In genomic region chr4:110021956-110022625, GRCm38 (mm10) we compare ENCODE assay signal across 8 mouse cellular contexts. TPM values are rescaled to one million over a fixed set of nuclear protein-coding genes. Genes with fewer than 3 reads are reported as not detected.
DNase-seq lines count a peak whose midpoint lies in the region; ATAC-seq and TF ChIP-seq lines count a peak whose summit lies in the region.

No protein-coding gene starts in this region.

- no peaks in the 10 kb centered on the region for H3K36me3 ChIP-seq in E14TG2a.4 (ENCODE audit: insufficient read depth, low read length)
- no peaks in the 10 kb centered on the region for H3K36me3 ChIP-seq in forebrain, embryonic 15.5 days
- H3K36me3 ChIP-seq in lung, embryonic 14.5 days (ENCODE audit: insufficient read depth), result no peaks in the 10 kb centered on the region

- 0 out of 2 replicates have a peak overlapping the region, but pooled peaks have one; percentile 19 for H3K9ac ChIP-seq in forebrain, embryonic 15.5 days (replicated peaks)
- no peak overlapping the region for H3K9ac ChIP-seq in lung, embryonic 14.5 days

- peak; percentile 40 for DNase-seq in c-Kit-positive CD71-positive TER-119-positive erythroid progenitor cells, embryonic 14.5 days (ENCODE audit: low spot score)
- DNase-seq in layer of hippocampus, adult 2 months (ENCODE audit: low spot score in 2 of 2), result peak; percentile 70 to 91
- peak; percentile 87 for DNase-seq in lung, embryonic 14.5 days
- peak; percentile 12 for DNase-seq in ovary, adult 18-20 months (ENCODE audit: low spot score)
- DNase-seq in thymus, postnatal 0 days (ENCODE audit: low spot score), result peak; percentile 66

- no peak overlapping the region for H3K27ac ChIP-seq in forebrain, embryonic 15.5 days (replicated peaks)
- H3K27ac ChIP-seq in layer of hippocampus, adult 2 months, result no peak overlapping the region
- H3K27ac ChIP-seq in lung, embryonic 14.5 days (ENCODE audit: low read depth), result no peak overlapping the region

- peak; percentile 81 for TF ChIP-seq CTCF in E14TG2a.4 (conservative IDR thresholded peaks at IDR 0.05; ENCODE audit: low read length)
- peak; percentile 98 for TF ChIP-seq CTCF in layer of hippocampus, adult 2 months (conservative IDR thresholded peaks at IDR 0.05)
- TF ChIP-seq CTCF in lung, embryonic 14.5 days (IDR thresholded peaks at IDR 0.05; ENCODE audit: low read depth), result peak; percentile 97

- H3K4me1 ChIP-seq in E14TG2a.4 (replicated peaks; ENCODE audit: low read depth, low read length), result peaks cover 21% of the 10 kb centered on the region
- H3K4me1 ChIP-seq in forebrain, embryonic 15.5 days, result peaks cover 11% of the 10 kb centered on the region
- no peaks in the 10 kb centered on the region for H3K4me1 ChIP-seq in lung, embryonic 14.5 days (ENCODE audit: insufficient read depth)

- H3K9me3 ChIP-seq in E14TG2a.4 (ENCODE audit: low read length), result no peaks in the 10 kb centered on the region
- H3K9me3 ChIP-seq in forebrain, embryonic 15.5 days, result no peaks in the 10 kb centered on the region
- H3K9me3 ChIP-seq in lung, embryonic 14.5 days (ENCODE audit: low read depth, low read length), result no peaks in the 10 kb centered on the region

- H3K4me2 ChIP-seq in forebrain, embryonic 15.5 days (replicated peaks), result peak overlapping the region; percentile 30
- H3K4me2 ChIP-seq in lung, embryonic 14.5 days, result peak overlapping the region; percentile 25; the same call in 1 of the 2 replicates

- 15% methylated on average over 25 of the region's 25 CpGs for WGBS in forebrain, embryonic 15.5 days
- WGBS in lung, embryonic 14.5 days, result 14% methylated on average over 25 of the region's 25 CpGs

- peaks cover 29% of the 10 kb centered on the region for H3K27me3 ChIP-seq in E14TG2a.4 (ENCODE audit: insufficient read depth, low read length)
- peaks cover 20% of the 10 kb centered on the region for H3K27me3 ChIP-seq in forebrain, embryonic 15.5 days
- peaks cover 5% of the 10 kb centered on the region; the same call in 1 of the 2 replicates for H3K27me3 ChIP-seq in lung, embryonic 14.5 days (ENCODE audit: insufficient read depth, low read length)

- H3K4me3 ChIP-seq in E14TG2a.4 (replicated peaks; ENCODE audit: low read length), result peak overlapping the region; percentile 46
- H3K4me3 ChIP-seq in forebrain, embryonic 15.5 days, result peak overlapping the region; percentile 15; the same call in 1 of the 2 replicates
- H3K4me3 ChIP-seq in layer of hippocampus, adult 2 months, result peak overlapping the region; percentile 42
- H3K4me3 ChIP-seq in lung, embryonic 14.5 days (ENCODE audit: low read depth, low read length), result no peak overlapping the region

- ATAC-seq in forebrain, embryonic 15.5 days (replicated peaks), result peak; percentile 47
- ATAC-seq in hematopoietic stem cell, adult 5-6 weeks (replicated peaks in 1 of 2; ENCODE audit: insufficient read depth in 1 of 2, low FRiP score in 2 of 2, low TSS enrichment in 1 of 2, low read depth in 1 of 2, poor library complexity in 2 of 2, severe bottlenecking in 2 of 2), result peak; percentile 78 to 93
- ATAC-seq in lung, embryonic 14.5 days (ENCODE audit: insufficient read depth), result peak; percentile 68

RNA-seq across cellular contexts. Expression of gene Dmrta2, which starts 44.2 kb away (rescaled TPM):
- polyA plus RNA-seq in forebrain, embryonic 15.5 days (2015; fragmentation: Nextera tagmentation; extraction: Ambion mirVana), result 3.2 and 4.4 TPM in 2 replicates
- total RNA-seq in hematopoietic stem cell, adult 5-6 weeks (2017), result 0.30 and 0.31 TPM in 2 replicates
- total RNA-seq in layer of hippocampus, adult 2 months (2021), result 1 to 10 TPM; 3.5 to 4.4 TPM
- 0.05 TPM in 2 replicates for polyA plus RNA-seq in lung, embryonic 14.5 days (2014; fragmentation: Nextera tagmentation; extraction: Ambion mirVana)
- 0.06 TPM in 1 of 2 replicates, not detected in the other for polyA plus RNA-seq in thymus, postnatal 0 days (2015; fragmentation: Nextera tagmentation; extraction: Ambion mirVana)

Comparison
In these comparisons a context has a peak if more than half of its experiments do, and no peak if none do; other contexts are left out.
1. DNase-seq: peak in every context shown above with its lines; median percentile 87 in lung, embryonic 14.5 days; 80 in layer of hippocampus, adult 2 months; 66 in thymus, postnatal 0 days; 40 in c-Kit-positive CD71-positive TER-119-positive erythroid progenitor cells, embryonic 14.5 days; 12 in ovary, adult 18-20 months.